Comparison of ENCODE assay signal across 26 mouse cellular contexts in genomic region chr9:101306408-101306935, GRCm38 (mm10). TPM values are rescaled to one million over a fixed set of nuclear protein-coding genes. Genes with fewer than 3 reads are reported as not detected.
A peak's percentile ranks its signal among the peaks of the same experiment; 100 is the strongest.
DNase-seq lines count a peak whose midpoint lies in the region; ATAC-seq lines count a peak whose summit lies in the region.
"Had no signal": no experiment of that assay in that cellular context is flagged by ENCODE, and none has a peak within 500 bp of the region (broad histone marks: within the 10 kb centered on the region; RNA-seq: fewer than 3 reads in every experiment).

No protein-coding gene starts in this region.

- H3K27ac ChIP-seq in embryonic facial prominence, embryonic 14.5 days (replicated peaks; ENCODE audit: low read depth, low read length): no peak overlapping the region
- no peak overlapping the region for H3K27ac ChIP-seq in embryonic facial prominence, embryonic 10.5 days (replicated peaks)
- H3K27ac ChIP-seq in liver, embryonic 15.5 days (replicated peaks): 0 out of 2 replicates have a peak overlapping the region, but pooled peaks have one; percentile 29
- no peak overlapping the region for H3K27ac ChIP-seq in liver, embryonic 11.5 days (ENCODE audit: low read depth, low read length)
- H3K27ac ChIP-seq: forebrain, embryonic 10.5 days; gastrocnemius, adult 2 months; kidney, postnatal 0 days; midbrain, embryonic 12.5 days; neural tube, embryonic 13.5 days had no signal

- WGBS in embryonic facial prominence, embryonic 14.5 days: 81% methylated on average over 10 of the region's 10 CpGs
- 88% methylated on average over 10 of the region's 10 CpGs for WGBS in embryonic facial prominence, embryonic 10.5 days
- 65% methylated on average over 10 of the region's 10 CpGs for WGBS in liver, embryonic 15.5 days (ENCODE audit: insufficient replicate concordance)
- WGBS in liver, embryonic 11.5 days: 87% methylated on average over 10 of the region's 10 CpGs

- H3K27me3 ChIP-seq in embryonic facial prominence, embryonic 14.5 days (replicated peaks; ENCODE audit: control insufficient read depth, insufficient read depth, low read length): no peaks in the 10 kb centered on the region
- H3K27me3 ChIP-seq in embryonic facial prominence, embryonic 10.5 days (replicated peaks; ENCODE audit: low read depth, poor library complexity, severe bottlenecking): no peaks in the 10 kb centered on the region
- H3K27me3 ChIP-seq in liver, embryonic 15.5 days: no peaks in the 10 kb centered on the region
- no peaks in the 10 kb centered on the region for H3K27me3 ChIP-seq in liver, embryonic 11.5 days (replicated peaks; ENCODE audit: control insufficient read depth, insufficient read depth, low read length)
- H3K27me3 ChIP-seq: megakaryocyte, embryonic 14.5 days; midbrain, embryonic 12.5 days; neural tube, embryonic 13.5 days; Patski had no signal

- H3K9me3 ChIP-seq in embryonic facial prominence, embryonic 14.5 days (ENCODE audit: control insufficient read depth, low read length): no peaks in the 10 kb centered on the region
- no peaks in the 10 kb centered on the region for H3K9me3 ChIP-seq in embryonic facial prominence, embryonic 10.5 days
- no peaks in the 10 kb centered on the region for H3K9me3 ChIP-seq in liver, embryonic 15.5 days (replicated peaks)
- H3K9me3 ChIP-seq in liver, embryonic 11.5 days (ENCODE audit: control insufficient read depth, low read length): no peaks in the 10 kb centered on the region
- H3K9me3 ChIP-seq: forebrain, embryonic 10.5 days; midbrain, embryonic 12.5 days; neural tube, embryonic 13.5 days had no signal

- H3K4me1 ChIP-seq in embryonic facial prominence, embryonic 14.5 days (ENCODE audit: control insufficient read depth, insufficient read depth, low read length): no peaks in the 10 kb centered on the region
- H3K4me1 ChIP-seq in embryonic facial prominence, embryonic 10.5 days: no peaks in the 10 kb centered on the region
- H3K4me1 ChIP-seq in liver, embryonic 15.5 days (replicated peaks): no peaks in the 10 kb centered on the region
- no peaks in the 10 kb centered on the region for H3K4me1 ChIP-seq in liver, embryonic 11.5 days (replicated peaks; ENCODE audit: control insufficient read depth, insufficient read depth, low read length)
- H3K4me1 ChIP-seq: forebrain, embryonic 10.5 days; megakaryocyte, embryonic 14.5 days; midbrain, embryonic 12.5 days; neural tube, embryonic 13.5 days had no signal

- ATAC-seq in embryonic facial prominence, embryonic 14.5 days (ENCODE audit: low read depth): no peak
- no peak for ATAC-seq in liver, embryonic 15.5 days (ENCODE audit: insufficient read depth)
- no peak for ATAC-seq in liver, embryonic 11.5 days (replicated peaks; ENCODE audit: low FRiP score)
- ATAC-seq: forebrain, embryonic 16.5 days; intestine, embryonic 16.5 days; Patski had no signal

- H3K4me3 ChIP-seq in embryonic facial prominence, embryonic 14.5 days (ENCODE audit: low read depth, low read length): no peak overlapping the region
- no peak overlapping the region for H3K4me3 ChIP-seq in embryonic facial prominence, embryonic 10.5 days
- H3K4me3 ChIP-seq in liver, embryonic 15.5 days (replicated peaks): no peak overlapping the region
- no peak overlapping the region for H3K4me3 ChIP-seq in liver, embryonic 11.5 days (ENCODE audit: low read depth, low read length)
- H3K4me3 ChIP-seq: forebrain, embryonic 10.5 days; gastrocnemius, adult 2 months; megakaryocyte, embryonic 14.5 days; midbrain, embryonic 12.5 days; myocyte; neural tube, embryonic 13.5 days had no signal

- peak; percentile 44 for DNase-seq in embryonic facial prominence, embryonic 14.5 days (ENCODE audit: low spot score)
- DNase-seq in embryonic facial prominence, embryonic 10.5 days (ENCODE audit: low spot score): no peak
- DNase-seq in liver, embryonic 11.5 days (ENCODE audit: low spot score): no peak
- peak; percentile 40 for DNase-seq in adipocyte (ENCODE audit: low spot score)
- DNase-seq in lung, postnatal 36 days: peak; percentile 15
- no peak for DNase-seq in cerebellum, postnatal 4 days (ENCODE audit: low spot score in 2 of 2)
- DNase-seq: cerebellum, adult 2 months; cerebellum, postnatal 14 days; gastrocnemius, adult 2 months; heart, postnatal 14 days; kidney, adult 8-10 months; kidney, postnatal 4 days; layer of hippocampus, postnatal 36 days; left cerebral cortex, postnatal 4 days; thymus, postnatal 4 days had no signal

- no peak overlapping the region for H3K4me2 ChIP-seq in embryonic facial prominence, embryonic 14.5 days (ENCODE audit: low read depth, low read length)
- no peak overlapping the region for H3K4me2 ChIP-seq in liver, embryonic 15.5 days
- H3K4me2 ChIP-seq in liver, embryonic 11.5 days: no peak overlapping the region
- H3K4me2 ChIP-seq: midbrain, embryonic 12.5 days; neural tube, embryonic 13.5 days had no signal

- H3K9ac ChIP-seq in embryonic facial prominence, embryonic 14.5 days (ENCODE audit: low read depth, low read length): no peak overlapping the region
- H3K9ac ChIP-seq in liver, embryonic 15.5 days: no peak overlapping the region
- H3K9ac ChIP-seq in liver, embryonic 11.5 days (ENCODE audit: low read depth, low read length): no peak overlapping the region
- H3K9ac ChIP-seq: midbrain, embryonic 12.5 days; neural tube, embryonic 13.5 days had no signal

- no peaks in the 10 kb centered on the region for H3K36me3 ChIP-seq in embryonic facial prominence, embryonic 14.5 days (ENCODE audit: control insufficient read depth, insufficient read depth, low read length)
- no peaks in the 10 kb centered on the region for H3K36me3 ChIP-seq in embryonic facial prominence, embryonic 10.5 days (replicated peaks)
- H3K36me3 ChIP-seq in liver, embryonic 15.5 days (replicated peaks): no peaks in the 10 kb centered on the region
- no peaks in the 10 kb centered on the region for H3K36me3 ChIP-seq in liver, embryonic 11.5 days (ENCODE audit: control insufficient read depth, insufficient read depth, low read length)
- H3K36me3 ChIP-seq: forebrain, embryonic 10.5 days; G1E; midbrain, embryonic 12.5 days; neural tube, embryonic 13.5 days had no signal

RNA-seq across cellular contexts. Expression of gene Ppp2r3a, which starts 54.9 kb away (rescaled TPM):
- 25.3 and 29.8 TPM in 2 replicates for polyA plus RNA-seq in embryonic facial prominence, embryonic 14.5 days (2014; fragmentation: Nextera tagmentation; extraction: Ambion mirVana)
- 10.6 and 10.9 TPM in 2 replicates for polyA plus RNA-seq in embryonic facial prominence, embryonic 10.5 days (2016; fragmentation: Nextera tagmentation; extraction: Ambion mirVana)
- 3.2 and 3.4 TPM in 2 replicates for polyA plus RNA-seq in liver, embryonic 15.5 days (2015; fragmentation: Nextera tagmentation; extraction: Ambion mirVana)
- 7.5 and 7.9 TPM in 2 replicates for polyA plus RNA-seq in liver, embryonic 11.5 days (2014; fragmentation: Nextera tagmentation; extraction: Ambion mirVana)
- polyA plus RNA-seq: G1E had no signal

Comparison
In these comparisons a context has a peak if more than half of its experiments do, and no peak if none do; other contexts are left out.
1. DNase-seq: peak in embryonic facial prominence, embryonic 14.5 days (single experiment), adipocyte (single experiment) and lung, postnatal 36 days (single experiment); none in embryonic facial prominence, embryonic 10.5 days (single experiment), liver, embryonic 11.5 days (single experiment) and cerebellum, postnatal 4 days (0 of 2).